Mouse (Mus musculus) cerebellum, adult 2 months (tissue): Measurements from ENCODE around the gene Dab2ip.

Experiments
- CTCF ChIP-seq: fragments of 200-500 bp; IDR thresholded peaks from 2 replicates; pipeline ENCODE4 v1.5.1; 2011; ENCODE audit warnings: low read depth, mild to moderate bottlenecking, control low read depth, low read length, moderate library complexity, borderline replicate concordance; ENCODE audit not compliant: insufficient read depth
- POLR2A ChIP-seq: fragments of 200-500 bp; IDR thresholded peaks from 2 replicates; pipeline ENCODE4 v1.6.1; 2011; ENCODE audit warnings: low read length, control low read depth, borderline replicate concordance; ENCODE audit not compliant: insufficient read depth

DNA sequence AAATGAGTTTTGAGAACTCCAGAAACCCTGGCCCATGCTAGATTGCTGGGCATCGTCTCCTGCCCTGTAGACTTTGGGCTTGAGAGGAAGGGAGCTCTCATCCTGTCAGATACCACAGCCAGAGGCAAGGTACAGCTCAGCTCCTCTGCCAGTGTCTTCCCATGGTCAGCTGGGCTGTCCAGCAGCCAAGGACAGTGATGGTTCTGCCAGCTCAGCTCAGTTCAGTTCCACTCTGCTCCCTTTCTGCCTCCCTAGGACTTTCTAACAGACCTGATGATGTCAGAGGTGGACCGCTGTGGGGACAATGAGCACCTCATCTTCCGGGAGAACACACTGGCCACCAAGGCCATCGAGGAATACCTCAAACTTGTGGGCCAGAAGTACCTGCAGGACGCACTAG, 154.5 kb downstream of the Dab2ip start:
- TF ChIP-seq POLR2A (no peak), CTCF (no peak)
